Mouse (Mus musculus): ENCODE measurements at regions not wholly inside any gene's neighbourhood (a gene's known extent, or its start where the extent isn't known, plus 50 kb on each side); places are given as distances from the start of the nearest gene placed in this dataset.

DNA sequence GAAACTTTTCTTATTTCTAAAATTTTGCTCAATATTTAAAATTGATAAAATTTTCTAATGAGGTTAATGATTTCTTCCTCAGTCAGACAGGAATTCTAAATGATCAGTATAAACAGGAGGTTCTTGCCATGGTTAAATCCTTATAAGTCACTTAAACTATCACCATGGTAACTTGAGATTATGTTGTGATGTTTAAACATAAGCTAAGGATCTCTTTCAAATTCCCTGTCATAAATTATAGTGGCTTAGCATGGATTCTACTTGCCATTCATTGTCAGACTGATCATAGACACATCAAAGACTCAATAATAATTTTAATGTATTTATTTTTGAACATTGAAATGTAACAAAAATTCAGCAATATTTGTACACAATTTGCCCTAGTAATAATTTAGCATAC lies 705.7 kb upstream of the Nectin3 start:
- no peak for TF ChIP-seq CTCF (IDR thresholded peaks at IDR 0.05; ENCODE audit: low read depth)
- TF ChIP-seq EP300 (optimal IDR thresholded peaks at IDR 0.05): no peak

Measured in stomach, postnatal 0 days (tissue).